9 mouse cellular contexts compared by ENCODE assay signal in the genomic region with DNA sequence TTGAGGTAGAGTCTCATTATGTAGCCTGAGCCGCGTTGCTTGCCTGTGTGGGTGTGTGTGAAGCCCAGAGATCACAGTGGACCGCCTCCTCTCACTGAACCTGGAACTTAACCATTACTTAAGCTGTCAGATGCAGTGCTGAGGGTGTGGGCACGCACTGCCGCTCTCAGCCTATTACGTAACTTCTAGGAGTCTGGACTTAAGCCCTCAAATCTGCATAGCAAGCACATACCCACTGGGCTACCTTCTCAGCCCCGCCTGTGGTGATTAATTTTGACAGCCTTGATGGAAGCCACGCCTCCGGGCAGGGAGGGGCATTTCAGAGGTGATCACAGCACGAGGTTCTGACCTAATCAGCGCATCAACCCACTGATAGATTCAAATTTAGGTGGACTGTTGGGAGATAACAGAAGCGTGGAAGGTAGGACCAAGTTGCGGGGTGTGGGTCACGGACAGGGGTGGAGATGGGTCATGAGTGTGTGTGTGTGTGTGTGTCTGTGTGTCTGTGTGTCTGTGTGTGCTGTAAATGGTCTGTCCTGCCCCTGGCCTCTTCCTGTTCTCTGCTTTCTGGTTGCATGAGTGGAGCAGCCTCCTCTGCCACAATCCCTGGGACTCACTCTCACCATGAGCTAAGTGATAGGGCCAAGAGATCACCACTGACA. TPM values are rescaled to one million over a fixed set of nuclear protein-coding genes. Genes with fewer than 3 reads are reported as not detected.
DNase-seq lines count a peak whose midpoint lies in the region; ATAC-seq and TF ChIP-seq lines count a peak whose summit lies in the region.
"Had no signal": no experiment of that assay in that cellular context is flagged by ENCODE, and none has a peak within 500 bp of the region (broad histone marks: within the 10 kb centered on the region; RNA-seq: fewer than 3 reads in every experiment).

No protein-coding gene starts in this region.

- peak; percentile 45 for DNase-seq in CD4-positive, CD25-positive, alpha-beta regulatory T cell, adult 2 months (ENCODE audit: low read depth, low spot score)
- DNase-seq in ZHBTc4 (ENCODE audit: low read depth, low spot score) = peak; percentile 56
- peak; percentile 92 for DNase-seq in kidney, adult 2 months
- DNase-seq in lung, postnatal 10 days = peak; percentile 37
- no peak for DNase-seq in forebrain, embryonic 11.5 days (ENCODE audit: low spot score)
- no peak for DNase-seq in gastrocnemius, postnatal 10 days
- DNase-seq in left cerebral cortex, adult 11 months (ENCODE audit: low spot score) = no peak
- no peak for DNase-seq in adrenal gland, adult 18-20 months (ENCODE audit: low spot score in 2 of 2)

- no peaks in the 10 kb centered on the region for H3K27me3 ChIP-seq in kidney, adult 2 months (replicated peaks; ENCODE audit: control insufficient read depth, insufficient read depth, low read length)
- H3K27me3 ChIP-seq in forebrain, embryonic 11.5 days (ENCODE audit: control insufficient read depth, insufficient read depth, low read length) = no peaks in the 10 kb centered on the region
- H3K27me3 ChIP-seq: embryonic facial prominence, embryonic 12.5 days had no signal

- 33% methylated on average over 14 of the region's 14 CpGs for WGBS in kidney, adult 2 months
- WGBS in forebrain, embryonic 11.5 days = 56% methylated on average over 14 of the region's 14 CpGs

- TF ChIP-seq POLR2A in kidney, adult 2 months (IDR thresholded peaks at IDR 0.05; ENCODE audit: low read depth, low read length) = no peak

- ATAC-seq in forebrain, embryonic 11.5 days (replicated peaks; ENCODE audit: low FRiP score) = no peak

- no peak overlapping the region for H3K9ac ChIP-seq in forebrain, embryonic 11.5 days (ENCODE audit: low read length)
- H3K9ac ChIP-seq: embryonic facial prominence, embryonic 12.5 days had no signal

- H3K4me3 ChIP-seq in kidney, adult 2 months (ENCODE audit: insufficient read depth, low read depth, low read length) = no peak overlapping the region
- H3K4me3 ChIP-seq in forebrain, embryonic 11.5 days (ENCODE audit: low read depth, low read length) = no peak overlapping the region
- H3K4me3 ChIP-seq: embryonic facial prominence, embryonic 12.5 days had no signal

- H3K4me1 ChIP-seq in kidney, adult 2 months (ENCODE audit: control insufficient read depth, insufficient read depth, low read length) = peaks cover 5% of the 10 kb centered on the region; the same call in 1 of the 2 replicates
- H3K4me1 ChIP-seq in forebrain, embryonic 11.5 days (replicated peaks; ENCODE audit: control insufficient read depth, insufficient read depth, low read length) = no peaks in the 10 kb centered on the region
- H3K4me1 ChIP-seq: embryonic facial prominence, embryonic 12.5 days had no signal

- no peaks in the 10 kb centered on the region for H3K9me3 ChIP-seq in forebrain, embryonic 11.5 days (ENCODE audit: control insufficient read depth, low read length)
- H3K9me3 ChIP-seq: embryonic facial prominence, embryonic 12.5 days had no signal

- TF ChIP-seq CTCF in kidney, adult 2 months (conservative IDR thresholded peaks at IDR 0.05; ENCODE audit: insufficient read depth, insufficient read length, low read depth, low read length) = no peak

- no peak overlapping the region for H3K4me2 ChIP-seq in forebrain, embryonic 11.5 days (ENCODE audit: low read depth, low read length, severe bottlenecking)
- H3K4me2 ChIP-seq: embryonic facial prominence, embryonic 12.5 days had no signal

- H3K36me3 ChIP-seq in kidney, adult 2 months (ENCODE audit: control insufficient read depth, insufficient read depth, low read length) = no peaks in the 10 kb centered on the region
- H3K36me3 ChIP-seq in forebrain, embryonic 11.5 days (ENCODE audit: control insufficient read depth, insufficient read depth, low read length) = no peaks in the 10 kb centered on the region
- H3K36me3 ChIP-seq: embryonic facial prominence, embryonic 12.5 days had no signal

- no peak overlapping the region for H3K27ac ChIP-seq in kidney, adult 2 months (ENCODE audit: insufficient read depth, low read depth, low read length)
- no peak overlapping the region for H3K27ac ChIP-seq in forebrain, embryonic 11.5 days (ENCODE audit: low read depth, low read length)
- H3K27ac ChIP-seq: embryonic facial prominence, embryonic 12.5 days had no signal

RNA-seq across cellular contexts. Expression of a gene that starts 10.2 kb away (rescaled TPM):
- polyA plus RNA-seq in kidney, adult 2 months (2012; rRNA removed) = 48.0 and 59.4 TPM in 2 replicates
- 62.4 and 69.0 TPM in 2 replicates for polyA plus RNA-seq in forebrain, embryonic 11.5 days (2014; fragmentation: Nextera tagmentation; extraction: Ambion mirVana)
- total RNA-seq in gastrocnemius, postnatal 10 days (2021) = 10 to 100 TPM; 23.3 to 28.8 TPM
- total RNA-seq in adrenal gland, adult 18-20 months (2021) = 10 to 100 TPM; 46.0 to 50.6 TPM

RNA-seq across cellular contexts. Expression of a gene that starts 11.0 kb away (rescaled TPM):
- polyA plus RNA-seq in kidney, adult 2 months (2012; rRNA removed) = 0.13 and 0.24 TPM in 2 replicates
- 0.15 and 0.36 TPM in 2 replicates for polyA plus RNA-seq in forebrain, embryonic 11.5 days (2014; fragmentation: Nextera tagmentation; extraction: Ambion mirVana)
- not detected for total RNA-seq in gastrocnemius, postnatal 10 days (2021)
- total RNA-seq in adrenal gland, adult 18-20 months (2021) = 1 to 10 TPM; 1.6 to 2.6 TPM

RNA-seq across cellular contexts. Expression of a gene that starts 32.9 kb away (rescaled TPM):
- polyA plus RNA-seq in kidney, adult 2 months (2012; rRNA removed) = 70.6 and 81.3 TPM in 2 replicates
- 194 and 204 TPM in 2 replicates for polyA plus RNA-seq in forebrain, embryonic 11.5 days (2014; fragmentation: Nextera tagmentation; extraction: Ambion mirVana)
- total RNA-seq in gastrocnemius, postnatal 10 days (2021) = 10 to 100 TPM; 41.0 to 44.7 TPM
- 10 to 100 TPM; 30.6 to 37.2 TPM for total RNA-seq in adrenal gland, adult 18-20 months (2021)

RNA-seq across cellular contexts. Expression of a gene that starts 60.0 kb away (rescaled TPM):
- 0.38 and 0.42 TPM in 2 replicates for polyA plus RNA-seq in kidney, adult 2 months (2012; rRNA removed)
- 0.08 and 0.12 TPM in 2 replicates for polyA plus RNA-seq in forebrain, embryonic 11.5 days (2014; fragmentation: Nextera tagmentation; extraction: Ambion mirVana)
- total RNA-seq in gastrocnemius, postnatal 10 days (2021) = under 1 TPM; 0.12 to 0.68 TPM
- under 1 TPM; 0.60 to 0.67 TPM for total RNA-seq in adrenal gland, adult 18-20 months (2021)

Comparison
In these comparisons a context has a peak if more than half of its experiments do, and no peak if none do; other contexts are left out.
1. DNase-seq: peak in CD4-positive, CD25-positive, alpha-beta regulatory T cell, adult 2 months (single experiment), ZHBTc4 (single experiment), kidney, adult 2 months (single experiment) and lung, postnatal 10 days (single experiment); none in forebrain, embryonic 11.5 days (single experiment), gastrocnemius, postnatal 10 days (single experiment), left cerebral cortex, adult 11 months (single experiment) and adrenal gland, adult 18-20 months (0 of 2).